Comparison of ENCODE assay signal across 8 mouse cellular contexts in the genomic region with DNA sequence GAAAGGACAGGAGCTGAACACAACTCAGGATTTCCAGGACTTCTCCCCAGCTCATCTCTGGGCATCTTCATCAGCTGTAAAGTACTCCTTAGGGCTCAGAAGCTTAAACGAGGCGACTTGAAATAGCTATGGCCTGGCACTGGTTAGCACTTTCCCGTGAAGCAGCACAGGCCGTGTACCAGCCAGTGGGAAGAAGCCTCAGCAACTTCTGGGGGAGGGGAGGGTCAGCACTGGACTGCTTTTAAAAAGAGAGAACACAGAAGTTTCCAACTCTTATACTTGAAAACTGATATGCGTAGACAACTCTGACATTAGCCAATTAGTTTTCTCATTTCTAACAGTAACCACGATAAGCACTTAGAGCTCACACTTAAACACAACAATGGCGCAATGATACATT. TPM values are rescaled to one million over a fixed set of nuclear protein-coding genes. Genes with fewer than 3 reads are reported as not detected.
A peak's percentile ranks its signal among the peaks of the same experiment; 100 is the strongest.
DNase-seq lines count a peak whose midpoint lies in the region; ATAC-seq lines count a peak whose summit lies in the region.

No protein-coding gene starts in this region.

- WGBS in heart, embryonic 12.5 days = 23% methylated on average over 7 of the region's 7 CpGs
- WGBS in embryonic facial prominence, embryonic 10.5 days = 48% methylated on average over 7 of the region's 7 CpGs
- 28% methylated on average over 7 of the region's 7 CpGs for WGBS in intestine, embryonic 14.5 days
- WGBS in midbrain, embryonic 14.5 days = 51% methylated on average over 7 of the region's 7 CpGs

- peak overlapping the region; percentile 99 for H3K27ac ChIP-seq in heart, embryonic 12.5 days (ENCODE audit: poor library complexity, severe bottlenecking)
- H3K27ac ChIP-seq in embryonic facial prominence, embryonic 10.5 days (replicated peaks) = no peak overlapping the region
- no peak overlapping the region for H3K27ac ChIP-seq in intestine, embryonic 14.5 days (ENCODE audit: low read depth)
- H3K27ac ChIP-seq in midbrain, embryonic 14.5 days (replicated peaks; ENCODE audit: low read depth, low read length) = no peak overlapping the region

- H3K4me2 ChIP-seq in heart, embryonic 12.5 days = peak overlapping the region; percentile 70
- H3K4me2 ChIP-seq in intestine, embryonic 14.5 days (ENCODE audit: low read length) = peak overlapping the region; percentile 53
- H3K4me2 ChIP-seq in midbrain, embryonic 14.5 days (ENCODE audit: low read length) = peak overlapping the region; percentile 71

- H3K9me3 ChIP-seq in heart, embryonic 12.5 days (replicated peaks) = no peaks in the 10 kb centered on the region
- no peaks in the 10 kb centered on the region for H3K9me3 ChIP-seq in embryonic facial prominence, embryonic 10.5 days
- H3K9me3 ChIP-seq in intestine, embryonic 14.5 days (ENCODE audit: control insufficient read depth, low read length) = no peaks in the 10 kb centered on the region
- H3K9me3 ChIP-seq in midbrain, embryonic 14.5 days (ENCODE audit: control insufficient read depth, low read length) = no peaks in the 10 kb centered on the region

- H3K9ac ChIP-seq in heart, embryonic 12.5 days = peak overlapping the region; percentile 78
- 0 out of 2 replicates have a peak overlapping the region, but pooled peaks have one; percentile 25 for H3K9ac ChIP-seq in intestine, embryonic 14.5 days (ENCODE audit: low read length)
- no peak overlapping the region for H3K9ac ChIP-seq in midbrain, embryonic 14.5 days (replicated peaks; ENCODE audit: low read length)

- no peaks in the 10 kb centered on the region for H3K27me3 ChIP-seq in heart, embryonic 12.5 days (replicated peaks)
- no peaks in the 10 kb centered on the region for H3K27me3 ChIP-seq in embryonic facial prominence, embryonic 10.5 days (replicated peaks; ENCODE audit: low read depth, poor library complexity, severe bottlenecking)
- no peaks in the 10 kb centered on the region for H3K27me3 ChIP-seq in intestine, embryonic 14.5 days (replicated peaks; ENCODE audit: control insufficient read depth, insufficient read depth, low read length)
- no peaks in the 10 kb centered on the region for H3K27me3 ChIP-seq in midbrain, embryonic 14.5 days (ENCODE audit: control insufficient read depth, insufficient read depth, low read length)

- DNase-seq in heart, adult 11 months = no peak
- DNase-seq in embryonic facial prominence, embryonic 10.5 days (ENCODE audit: low spot score) = no peak
- DNase-seq in intestine, embryonic 14.5 days (ENCODE audit: low spot score) = no peak
- DNase-seq in midbrain, embryonic 14.5 days = no peak
- DNase-seq in adrenal gland, postnatal 4 days (ENCODE audit: low spot score in 2 of 2) = no peak
- no peak for DNase-seq in layer of hippocampus, postnatal 10 days (ENCODE audit: low spot score in 2 of 2)
- no peak for DNase-seq in frontal cortex, postnatal 14 days (ENCODE audit: low spot score in 2 of 2)

- H3K36me3 ChIP-seq in heart, embryonic 12.5 days = no peaks in the 10 kb centered on the region
- H3K36me3 ChIP-seq in embryonic facial prominence, embryonic 10.5 days (replicated peaks) = no peaks in the 10 kb centered on the region
- no peaks in the 10 kb centered on the region for H3K36me3 ChIP-seq in intestine, embryonic 14.5 days (ENCODE audit: control insufficient read depth, insufficient read depth, low read length)
- H3K36me3 ChIP-seq in midbrain, embryonic 14.5 days (ENCODE audit: control insufficient read depth, insufficient read depth, low read length) = no peaks in the 10 kb centered on the region

- H3K4me1 ChIP-seq in heart, embryonic 12.5 days (replicated peaks) = peaks cover 15% of the 10 kb centered on the region
- H3K4me1 ChIP-seq in embryonic facial prominence, embryonic 10.5 days = peaks cover 21% of the 10 kb centered on the region
- H3K4me1 ChIP-seq in intestine, embryonic 14.5 days (replicated peaks; ENCODE audit: control insufficient read depth, insufficient read depth, low read length) = peaks cover 21% of the 10 kb centered on the region
- peaks cover 16% of the 10 kb centered on the region for H3K4me1 ChIP-seq in midbrain, embryonic 14.5 days (ENCODE audit: control insufficient read depth, insufficient read depth, low read length)

- ATAC-seq in heart, embryonic 12.5 days (ENCODE audit: insufficient number of reproducible peaks, low FRiP score) = no peak
- no peak for ATAC-seq in intestine, embryonic 14.5 days (replicated peaks; ENCODE audit: low FRiP score, low TSS enrichment, low read depth)
- ATAC-seq in midbrain, embryonic 14.5 days (ENCODE audit: low FRiP score, low TSS enrichment) = no peak

- peak overlapping the region; percentile 65 for H3K4me3 ChIP-seq in heart, embryonic 12.5 days
- H3K4me3 ChIP-seq in embryonic facial prominence, embryonic 10.5 days = peak overlapping the region; percentile 83; the same call in 1 of the 2 replicates
- H3K4me3 ChIP-seq in intestine, embryonic 14.5 days (ENCODE audit: low read depth, low read length) = peak overlapping the region; percentile 67
- H3K4me3 ChIP-seq in midbrain, embryonic 14.5 days (replicated peaks; ENCODE audit: low read depth, low read length) = no peak overlapping the region

RNA-seq across cellular contexts. Expression of a gene that starts 2.5 kb away (rescaled TPM):
- polyA plus RNA-seq in heart, embryonic 12.5 days (2016; fragmentation: Nextera tagmentation; extraction: Ambion mirVana) = 213 and 221 TPM in 2 replicates
- 53.5 and 54.2 TPM in 2 replicates for polyA plus RNA-seq in embryonic facial prominence, embryonic 10.5 days (2016; fragmentation: Nextera tagmentation; extraction: Ambion mirVana)
- 70.6 and 74.3 TPM in 2 replicates for polyA plus RNA-seq in intestine, embryonic 14.5 days (2014; fragmentation: Nextera tagmentation; extraction: Ambion mirVana)
- polyA plus RNA-seq in midbrain, embryonic 14.5 days (2014; fragmentation: Nextera tagmentation; extraction: Ambion mirVana) = 54.9 and 59.8 TPM in 2 replicates
- total RNA-seq in adrenal gland, postnatal 4 days (2021) = 10 to 100 TPM; 78.2 to 83.7 TPM
- total RNA-seq in layer of hippocampus, postnatal 10 days (2021) = 10 to 100 TPM; 72.1 to 78.1 TPM
